Mouse (Mus musculus) kidney, embryonic 15.5 days (tissue): ENCODE results near the gene Phactr3. TPM values are rescaled to one million over a fixed set of nuclear protein-coding genes. Genes with fewer than 3 reads are reported as not detected.

Experiments
- ATAC-seq: fragments of 200-750 bp; cut with Nextera tagmentation; replicated peaks from 2 replicates; pipeline ENCODE4 v1.8.0; 2017; ENCODE audit warnings: moderate TSS enrichment; ENCODE audit not compliant: low FRiP score
- H3K27ac ChIP-seq: fragments of 300-500 bp; sonication (generic); 2 replicates; pipeline ENCODE4 v1.5.1; 2015; ENCODE audit warnings: mild to moderate bottlenecking, inconsistent platforms
- H3K27me3 ChIP-seq: fragments of 300-500 bp; sonication (generic); 2 replicates; pipeline ENCODE4 v1.6.1; 2015; ENCODE audit warnings: inconsistent platforms
- H3K36me3 ChIP-seq: fragments of 300-500 bp; sonication (generic); 2 replicates; pipeline ENCODE4 v1.6.1; 2015; ENCODE audit warnings: inconsistent platforms
- H3K4me1 ChIP-seq: fragments of 300-500 bp; sonication (generic); 2 replicates; pipeline ENCODE4 v1.6.1; 2015; ENCODE audit warnings: inconsistent platforms
- H3K4me2 ChIP-seq: fragments of 300-500 bp; sonication (generic); 2 replicates; pipeline ENCODE4 v1.6.1; 2015; ENCODE audit warnings: moderate library complexity, mild to moderate bottlenecking, inconsistent platforms
- H3K4me3 ChIP-seq: fragments of 300-500 bp; sonication (generic); replicated peaks from 2 replicates; pipeline ENCODE4 v1.5.1; 2015; ENCODE audit warnings: mild to moderate bottlenecking, inconsistent platforms
- H3K9ac ChIP-seq: fragments of 300-500 bp; sonication (generic); 2 replicates; pipeline ENCODE4 v1.6.1; 2015; ENCODE audit warnings: mild to moderate bottlenecking, inconsistent platforms
- H3K9me3 ChIP-seq: fragments of 300-500 bp; sonication (generic); replicated peaks from 2 replicates; pipeline ENCODE4 v1.6.1; 2016; ENCODE audit warnings: inconsistent platforms
- WGBS: fragments of 180-500 bp; shearing (Covaris S2); methylation state at CpG from one replicate; pipeline ENCODE4 v1.1.7; 2015; ENCODE audit warnings: mixed read lengths; 5-methylcytosine and 5-hydroxymethylcytosine counted together
- polyA plus RNA-seq: library from polyadenylated mRNA; unstranded; fragments of >200 nt; fragmentation: Nextera tagmentation; extraction: Ambion mirVana; gene quantifications from 2 replicates; pipeline ENCODE4 v1.2.1, GENCODE M21; 2015

The Phactr3 gene
- polyA plus RNA-seq, 1 experiment from 2014 or later = 1.5 TPM

- 6% methylated on average over 35 of the region's 42 CpGs for WGBS
- Histone ChIP-seq H3K36me3 (no peaks in the 10 kb centered on the region), H3K4me2 (peak overlapping the region; percentile 54), H3K4me1 (peaks cover 15% of the 10 kb centered on the region), H3K27me3 (peaks cover 40% of the 10 kb centered on the region), H3K9me3 (no peaks in the 10 kb centered on the region), H3K4me3 (peak overlapping the region; percentile 29), H3K9ac (no peak overlapping the region), H3K27ac (no peak overlapping the region)
- peak; percentile 26 for ATAC-seq
Observed at GRCm38 (mm10) chr2:178142291-178143023, 23.7 kb downstream of the Phactr3 start.

DNA sequence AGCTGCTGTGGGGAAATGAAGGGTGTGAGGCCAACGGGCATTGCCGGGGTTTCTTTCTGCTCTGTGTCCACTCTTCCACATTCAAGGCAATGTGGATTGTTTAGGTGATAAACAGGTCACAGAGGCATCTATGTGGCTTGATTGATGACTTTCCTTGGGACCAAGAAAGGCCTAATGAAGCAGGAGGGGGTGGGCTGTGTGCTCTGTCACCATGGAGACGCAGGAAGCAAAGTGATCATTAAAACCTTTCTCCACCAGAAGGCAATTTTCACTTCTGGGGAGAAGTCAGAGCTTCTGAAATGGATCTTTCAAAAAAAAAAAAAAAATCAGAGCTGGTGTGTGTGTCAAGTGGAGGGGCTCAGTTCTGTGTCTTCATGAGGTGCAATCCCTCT lies 24.2 kb downstream of the Phactr3 start:
- H3K4me1 ChIP-seq = peaks cover 15% of the 10 kb centered on the region
- H3K4me3 ChIP-seq = 0 out of 2 replicates have a peak overlapping the region, but pooled peaks have one; percentile 29
- 14% methylated on average over 3 of the region's 3 CpGs for WGBS
- H3K9ac ChIP-seq = no peak overlapping the region
- ATAC-seq = no peak
- H3K36me3 ChIP-seq = no peaks in the 10 kb centered on the region
- peaks cover 40% of the 10 kb centered on the region for H3K27me3 ChIP-seq
- H3K27ac ChIP-seq = no peak overlapping the region
- no peaks in the 10 kb centered on the region for H3K9me3 ChIP-seq
- no peak overlapping the region for H3K4me2 ChIP-seq

GRCm38 (mm10) chr2:178143898-178144297 lies 25.1 kb downstream of the Phactr3 start:
- Histone ChIP-seq H3K27ac (no peak overlapping the region), H3K27me3 (peaks cover 40% of the 10 kb centered on the region), H3K9me3 (no peaks in the 10 kb centered on the region), H3K4me2 (no peak overlapping the region), H3K36me3 (no peaks in the 10 kb centered on the region), H3K4me3 (no peak overlapping the region), H3K4me1 (peaks cover 15% of the 10 kb centered on the region), H3K9ac (no peak overlapping the region)
- WGBS = 38% methylated on average over 1 of the region's 1 CpGs
- ATAC-seq = no peak

DNA sequence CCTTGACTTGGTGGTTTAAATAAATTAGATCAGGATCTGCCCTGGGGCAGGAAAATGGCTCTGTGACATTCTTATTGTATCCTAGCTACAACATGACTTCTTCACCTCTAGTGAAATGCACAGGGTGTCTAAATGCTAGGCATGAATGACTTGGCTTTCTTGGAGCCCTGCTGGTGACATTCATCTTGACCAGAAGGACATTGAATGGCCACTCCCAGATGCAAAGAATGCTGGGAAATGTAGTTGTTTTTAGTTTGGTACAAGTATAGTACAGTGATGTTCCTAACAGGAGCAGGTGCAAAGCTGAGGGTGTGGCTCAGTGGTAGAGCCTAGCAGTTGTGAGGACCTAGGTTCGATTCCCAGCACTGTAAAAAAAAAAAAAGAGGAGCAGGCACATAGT lies 30.5 kb downstream of the Phactr3 start:
- Histone ChIP-seq H3K4me1 (no peaks in the 10 kb centered on the region), H3K4me3 (no peak overlapping the region), H3K4me2 (no peak overlapping the region), H3K27me3 (0 out of 2 replicates have a peak, but pooled peaks cover 2% of the 10 kb centered on the region), H3K9me3 (no peaks in the 10 kb centered on the region), H3K27ac (no peak overlapping the region), H3K9ac (no peak overlapping the region), H3K36me3 (no peaks in the 10 kb centered on the region)
- WGBS = 71% methylated on average over 1 of the region's 1 CpGs
- ATAC-seq = no peak

DNA sequence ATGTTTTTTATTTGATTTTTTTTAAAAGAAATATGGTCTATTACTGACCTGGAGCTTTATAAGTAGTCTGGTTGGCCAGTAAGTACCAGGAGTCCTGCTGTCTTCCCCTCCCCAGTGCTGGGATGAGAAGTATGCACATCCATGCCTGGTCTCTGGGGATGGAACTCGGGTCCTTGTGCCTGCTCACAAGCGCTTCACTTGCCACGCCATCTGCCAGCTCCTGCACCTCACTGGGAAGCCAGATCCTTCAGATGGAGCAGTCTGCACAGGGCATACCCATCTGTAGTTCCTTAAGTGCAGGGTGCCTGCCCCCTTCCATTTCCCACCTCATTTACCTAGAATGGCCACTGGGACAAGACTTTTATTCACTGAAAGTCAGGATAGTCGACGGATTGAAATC lies 31.9 kb downstream of the Phactr3 start:
- H3K9ac ChIP-seq = no peak overlapping the region
- no peak overlapping the region for H3K4me2 ChIP-seq
- no peaks in the 10 kb centered on the region for H3K27me3 ChIP-seq
- no peak for ATAC-seq
- H3K36me3 ChIP-seq = no peaks in the 10 kb centered on the region
- no peaks in the 10 kb centered on the region for H3K4me1 ChIP-seq
- H3K4me3 ChIP-seq = no peak overlapping the region
- H3K27ac ChIP-seq = no peak overlapping the region
- no peaks in the 10 kb centered on the region for H3K9me3 ChIP-seq
- 89% methylated on average over 5 of the region's 5 CpGs for WGBS

- no peaks in the 10 kb centered on the region for H3K4me1 ChIP-seq
- no peak overlapping the region for H3K4me3 ChIP-seq
- 89% methylated on average over 2 of the region's 2 CpGs for WGBS
- ATAC-seq = no peak
- H3K27ac ChIP-seq = no peak overlapping the region
- H3K4me2 ChIP-seq = no peak overlapping the region
- no peaks in the 10 kb centered on the region for H3K36me3 ChIP-seq
- no peaks in the 10 kb centered on the region for H3K9me3 ChIP-seq
- no peak overlapping the region for H3K9ac ChIP-seq
- no peaks in the 10 kb centered on the region for H3K27me3 ChIP-seq
Observed at GRCm38 (mm10) chr2:178153601-178154000, 34.8 kb downstream of the Phactr3 start.

- Histone ChIP-seq H3K27me3 (no peaks in the 10 kb centered on the region), H3K4me1 (no peaks in the 10 kb centered on the region), H3K9ac (no peak overlapping the region), H3K4me2 (no peak overlapping the region), H3K9me3 (no peaks in the 10 kb centered on the region), H3K36me3 (no peaks in the 10 kb centered on the region), H3K27ac (no peak overlapping the region), H3K4me3 (no peak overlapping the region)
- WGBS = 58% methylated on average over 5 of the region's 5 CpGs
- no peak for ATAC-seq
Observed at GRCm38 (mm10) chr2:178154129-178154528, 35.4 kb downstream of the Phactr3 start.

GRCm38 (mm10) chr2:178154576-178154975 lies 35.8 kb downstream of the Phactr3 start:
- H3K4me1 ChIP-seq = no peaks in the 10 kb centered on the region
- no peak overlapping the region for H3K27ac ChIP-seq
- WGBS = 59% methylated on average over 4 of the region's 4 CpGs
- H3K9me3 ChIP-seq = no peaks in the 10 kb centered on the region
- H3K4me3 ChIP-seq = no peak overlapping the region
- no peak overlapping the region for H3K4me2 ChIP-seq
- no peaks in the 10 kb centered on the region for H3K36me3 ChIP-seq
- no peaks in the 10 kb centered on the region for H3K27me3 ChIP-seq
- ATAC-seq = 0 out of 2 replicates have a peak, but pooled peaks have one; percentile 22
- no peak overlapping the region for H3K9ac ChIP-seq

GRCm38 (mm10) chr2:178155176-178155916 lies 36.6 kb downstream of the Phactr3 start:
- no peak overlapping the region for H3K4me3 ChIP-seq
- 87% methylated on average over 8 of the region's 8 CpGs for WGBS
- no peak overlapping the region for H3K4me2 ChIP-seq
- H3K27ac ChIP-seq = no peak overlapping the region
- H3K27me3 ChIP-seq = no peaks in the 10 kb centered on the region
- no peaks in the 10 kb centered on the region for H3K36me3 ChIP-seq
- H3K9me3 ChIP-seq = no peaks in the 10 kb centered on the region
- ATAC-seq = no peak
- no peaks in the 10 kb centered on the region for H3K4me1 ChIP-seq
- no peak overlapping the region for H3K9ac ChIP-seq

- WGBS = 64% methylated on average over 1 of the region's 1 CpGs
- no peak overlapping the region for H3K4me2 ChIP-seq
- H3K27ac ChIP-seq = no peak overlapping the region
- H3K4me3 ChIP-seq = no peak overlapping the region
- no peaks in the 10 kb centered on the region for H3K4me1 ChIP-seq
- H3K27me3 ChIP-seq = no peaks in the 10 kb centered on the region
- H3K9ac ChIP-seq = no peak overlapping the region
- H3K36me3 ChIP-seq = no peaks in the 10 kb centered on the region
- no peak for ATAC-seq
- no peaks in the 10 kb centered on the region for H3K9me3 ChIP-seq
Observed at GRCm38 (mm10) chr2:178155917-178156282, 37.1 kb downstream of the Phactr3 start.

- H3K36me3 ChIP-seq = no peaks in the 10 kb centered on the region
Observed at GRCm38 (mm10) chr2:178158936-178159335, 40.2 kb downstream of the Phactr3 start.

DNA sequence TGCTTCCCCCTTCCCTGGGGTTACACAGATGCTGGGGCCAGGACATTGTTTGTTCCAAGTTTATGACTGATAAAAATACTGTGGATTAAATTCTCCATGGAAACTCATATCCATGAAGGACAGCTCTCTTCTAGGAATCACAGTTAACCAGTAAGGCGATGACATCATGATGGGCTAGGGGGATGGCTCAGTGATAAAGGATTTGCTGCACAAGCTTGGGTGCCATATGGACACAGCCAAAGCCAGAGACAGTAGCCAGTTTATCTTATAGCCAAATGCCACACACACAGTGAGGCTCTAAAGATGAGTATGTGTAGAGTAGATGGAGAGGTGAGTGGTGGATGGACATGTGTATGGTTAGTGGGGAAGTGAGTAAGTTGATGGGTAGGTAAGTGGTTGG lies 45.2 kb downstream of the Phactr3 start:
- Histone ChIP-seq H3K4me1 (no peaks in the 10 kb centered on the region), H3K4me2 (no peak overlapping the region), H3K4me3 (no peak overlapping the region), H3K36me3 (no peaks in the 10 kb centered on the region), H3K27me3 (no peaks in the 10 kb centered on the region), H3K9ac (no peak overlapping the region), H3K27ac (no peak overlapping the region), H3K9me3 (no peaks in the 10 kb centered on the region)
- ATAC-seq = no peak
- 84% methylated on average over 1 of the region's 1 CpGs for WGBS

More at GRCm38 (mm10) chr2:178158936-178159335, 40.2 kb downstream of the Phactr3 start:
- Histone ChIP-seq H3K9ac (no peak overlapping the region), H3K9me3 (no peaks in the 10 kb centered on the region), H3K27ac (no peak overlapping the region), H3K4me2 (no peak overlapping the region), H3K4me1 (no peaks in the 10 kb centered on the region), H3K27me3 (no peaks in the 10 kb centered on the region), H3K4me3 (no peak overlapping the region)
- ATAC-seq = no peak
- WGBS = 88% methylated on average over 12 of the region's 12 CpGs
